Mouse (Mus musculus) mature B cell (primary cell): Measurements from ENCODE around the gene Daglb.

Source experiments
- in situ Hi-C: fragments of 300-500 bp; cut with MboI; formaldehyde crosslinking; loops from 2 replicates; pipeline ENCODE4 v1.14.3; 2019

The Daglb gene

DNA sequence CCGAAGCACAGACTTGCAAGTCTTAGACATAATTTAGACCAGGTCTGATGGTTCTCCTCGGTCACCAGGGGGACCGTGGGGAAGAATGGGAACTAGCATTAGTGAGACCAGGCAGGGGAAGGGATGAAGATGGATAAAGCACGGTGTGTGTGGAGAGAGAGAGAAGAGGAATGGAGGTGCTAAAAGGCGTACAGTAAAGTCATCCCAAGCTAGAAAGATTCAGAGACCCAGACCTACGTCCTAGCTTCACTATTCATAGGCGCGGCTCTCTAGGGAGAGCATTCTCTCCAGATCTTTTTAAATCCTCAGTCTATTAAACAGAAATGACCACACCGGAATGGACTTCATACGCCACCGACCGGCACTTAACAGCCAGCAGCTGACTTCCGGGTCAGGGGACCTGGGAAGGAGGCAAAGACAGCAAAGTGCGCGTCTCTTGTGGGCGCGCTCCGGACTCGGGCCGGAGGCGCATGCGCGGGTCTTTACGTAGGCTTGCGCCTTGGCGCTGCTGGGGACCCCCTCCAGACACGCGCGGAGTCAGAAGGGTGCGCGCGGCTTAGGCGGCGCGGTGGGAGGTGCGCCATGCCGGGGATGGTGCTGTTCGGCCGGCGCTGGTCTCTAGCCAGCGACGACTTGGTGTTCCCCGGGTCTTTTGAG, at the start of gene Daglb:
Gene Daglb (plus strand): TSS at position 485 of the 657 bp plus-strand sequence.
- in situ Hi-C loops: no loop called here

DNA sequence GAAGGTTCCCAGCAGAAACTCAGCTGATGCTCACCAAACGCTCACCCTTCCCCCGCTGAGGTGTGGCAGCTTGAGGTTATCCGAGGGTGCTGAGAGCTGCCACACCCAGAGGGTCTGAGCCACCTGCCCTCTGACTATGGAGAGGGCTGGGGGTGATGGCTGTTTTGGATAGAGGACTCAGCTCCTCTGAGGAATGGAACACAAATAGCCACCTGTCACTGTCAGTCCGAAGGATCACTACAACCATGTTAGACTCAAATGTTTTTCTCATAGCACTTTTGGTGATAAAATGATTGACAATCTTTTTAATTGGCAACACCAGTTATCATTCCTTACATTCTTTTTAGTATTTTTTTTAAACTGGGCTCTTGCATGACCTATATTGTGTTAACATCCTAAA, 42.9 kb upstream of the Daglb start:
- in situ Hi-C loops: no loop called here

DNA sequence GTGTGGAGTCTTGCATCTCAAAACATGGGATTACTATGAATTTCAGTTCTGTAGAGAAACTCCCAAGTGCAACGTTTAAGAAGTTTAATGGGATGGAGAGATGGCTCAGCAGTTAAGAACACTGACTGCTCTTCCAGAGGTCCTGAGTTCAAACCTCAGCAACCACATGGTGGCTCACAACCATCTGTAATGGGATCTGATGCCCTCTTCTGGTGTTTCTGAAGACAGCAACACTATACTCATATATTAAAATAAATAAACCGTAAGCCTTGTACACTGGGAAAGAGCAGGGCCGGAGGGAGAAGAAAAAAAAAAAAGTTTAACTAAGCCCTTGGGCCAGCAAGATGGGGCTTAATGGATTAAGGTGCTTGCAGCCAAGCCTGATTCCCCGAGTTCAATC, 41.4 kb upstream of the Daglb start:
- in situ Hi-C loops: no loop called here

DNA sequence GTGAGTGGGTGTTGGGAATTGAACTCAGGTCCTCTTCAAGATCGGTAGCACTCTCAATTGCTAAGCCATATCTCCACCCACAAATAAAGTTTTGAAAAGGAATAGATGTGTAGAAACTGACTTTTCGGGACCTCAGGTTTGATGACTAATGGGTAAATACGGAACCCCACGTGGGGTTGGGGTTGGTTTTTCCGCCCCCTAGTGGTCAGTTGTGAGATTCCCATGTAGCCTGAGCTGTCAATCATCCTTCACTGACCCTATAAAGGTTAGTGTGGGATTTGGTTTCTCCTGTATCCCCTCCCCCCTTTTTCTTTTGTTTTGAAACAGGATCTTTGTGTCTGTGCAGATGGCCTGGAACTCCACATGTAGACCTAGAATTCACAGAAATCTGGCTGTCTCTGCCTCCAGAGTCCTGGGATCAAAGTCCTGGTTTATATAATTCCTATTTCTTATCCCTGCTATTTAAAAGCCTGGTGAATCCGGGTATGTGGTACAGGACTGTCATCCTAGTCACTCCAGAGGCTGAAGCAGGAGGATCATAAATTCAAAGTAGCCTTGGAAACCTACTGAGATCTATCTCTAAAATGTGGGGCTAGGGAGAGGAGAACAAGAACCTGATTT, 40.4 kb upstream of the Daglb start:
- in situ Hi-C loops: no loop called here

DNA sequence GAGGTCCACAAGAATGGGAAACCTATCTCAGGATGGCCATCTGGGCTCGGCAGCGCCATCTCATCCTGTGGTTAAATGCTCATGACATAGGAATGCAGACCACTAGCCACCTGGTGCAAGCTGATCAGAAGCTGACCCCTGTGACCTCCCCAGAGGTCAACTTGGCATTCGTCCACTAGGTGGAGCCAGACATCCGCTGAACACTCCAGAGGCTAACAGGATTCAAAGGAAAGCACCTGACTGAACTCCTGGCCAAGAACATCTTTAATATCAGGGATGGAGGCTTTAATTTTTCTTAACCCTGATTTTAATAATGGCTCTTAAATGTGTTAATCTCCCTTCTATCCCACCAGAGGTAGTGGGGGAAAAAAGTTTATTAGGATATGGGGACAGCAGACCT, 30.0 kb upstream of the Daglb start:
- in situ Hi-C loops: no loop called here

DNA sequence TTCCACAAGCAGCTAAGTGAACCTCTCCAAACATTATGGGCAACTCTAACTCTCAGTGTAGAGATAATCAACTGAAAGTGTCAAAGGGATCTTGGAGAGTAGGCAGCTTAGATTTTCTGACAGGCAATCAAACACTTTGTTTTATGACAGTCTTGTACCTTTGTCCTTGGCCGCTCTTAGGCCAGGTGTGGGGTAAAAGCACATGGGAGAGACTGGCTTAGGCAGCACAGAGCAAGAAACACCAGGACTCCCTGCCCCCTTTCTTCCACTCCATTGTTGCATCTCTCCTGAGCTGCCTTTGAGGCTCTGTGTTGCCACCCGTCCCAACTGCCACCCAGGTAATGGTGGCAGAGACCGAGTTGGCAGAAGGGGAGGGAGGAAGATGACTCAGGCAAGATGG, 23.1 kb upstream of the Daglb start:
- in situ Hi-C loops: no loop called here

DNA sequence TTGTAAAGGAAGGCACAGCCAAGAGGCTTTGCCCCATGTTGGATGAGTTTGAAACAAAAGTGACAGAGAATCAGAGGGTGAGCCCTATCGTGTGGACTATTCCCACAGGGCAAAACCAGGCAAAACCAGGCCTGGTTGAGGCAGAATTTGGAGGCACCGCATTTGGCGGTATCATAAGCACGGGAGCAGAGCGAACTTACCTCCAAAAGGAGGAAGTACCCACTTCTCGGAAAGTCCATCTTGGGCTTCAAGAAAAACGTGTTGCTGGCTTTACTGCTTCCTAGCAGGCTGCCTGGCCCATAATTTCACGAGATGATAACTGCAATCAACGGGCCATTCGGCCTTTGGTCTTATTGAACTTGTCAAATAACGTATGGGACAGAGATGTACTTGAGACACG, 22.6 kb upstream of the Daglb start:
- in situ Hi-C loops: no loop called here

DNA sequence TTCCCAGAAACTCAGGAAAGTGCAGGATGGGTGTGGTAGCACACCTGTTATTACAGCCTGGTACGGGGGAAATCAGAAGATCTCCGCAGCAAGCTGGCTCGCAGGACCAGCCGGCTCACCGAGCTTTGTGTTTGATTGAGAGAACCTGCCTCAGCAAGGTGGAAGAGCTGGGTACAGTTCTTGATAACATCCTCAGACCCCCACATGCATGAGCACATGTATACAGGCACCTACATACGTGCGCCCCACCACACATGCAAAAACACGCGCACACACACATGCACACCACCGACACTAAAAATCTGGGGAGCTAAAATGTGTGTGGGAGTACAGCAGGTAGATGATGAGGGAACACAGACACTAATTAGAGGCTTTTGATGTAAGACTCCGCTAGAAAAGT, 713 bp upstream of the Daglb start:
- in situ Hi-C loops: no loop called here

DNA sequence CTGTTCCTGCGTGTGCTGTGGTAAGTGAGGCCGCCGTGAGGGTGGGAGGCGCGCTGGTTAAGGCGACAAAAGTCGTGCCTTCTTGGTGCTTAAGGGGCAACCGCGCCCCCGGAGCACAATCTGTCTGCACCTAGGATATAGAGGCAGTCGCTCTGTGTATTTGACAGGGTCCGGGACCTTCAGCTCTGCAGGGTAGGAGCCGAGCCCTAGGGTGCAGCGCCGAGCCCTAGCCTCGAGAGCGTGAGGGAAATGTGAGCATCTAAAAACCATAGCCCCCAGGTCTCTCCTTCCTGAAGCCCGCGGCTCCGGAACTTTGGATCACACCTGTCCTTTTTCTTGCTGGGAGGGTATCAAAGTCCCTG, 354 bp downstream of the Daglb start:
- in situ Hi-C loops: no loop called here

DNA sequence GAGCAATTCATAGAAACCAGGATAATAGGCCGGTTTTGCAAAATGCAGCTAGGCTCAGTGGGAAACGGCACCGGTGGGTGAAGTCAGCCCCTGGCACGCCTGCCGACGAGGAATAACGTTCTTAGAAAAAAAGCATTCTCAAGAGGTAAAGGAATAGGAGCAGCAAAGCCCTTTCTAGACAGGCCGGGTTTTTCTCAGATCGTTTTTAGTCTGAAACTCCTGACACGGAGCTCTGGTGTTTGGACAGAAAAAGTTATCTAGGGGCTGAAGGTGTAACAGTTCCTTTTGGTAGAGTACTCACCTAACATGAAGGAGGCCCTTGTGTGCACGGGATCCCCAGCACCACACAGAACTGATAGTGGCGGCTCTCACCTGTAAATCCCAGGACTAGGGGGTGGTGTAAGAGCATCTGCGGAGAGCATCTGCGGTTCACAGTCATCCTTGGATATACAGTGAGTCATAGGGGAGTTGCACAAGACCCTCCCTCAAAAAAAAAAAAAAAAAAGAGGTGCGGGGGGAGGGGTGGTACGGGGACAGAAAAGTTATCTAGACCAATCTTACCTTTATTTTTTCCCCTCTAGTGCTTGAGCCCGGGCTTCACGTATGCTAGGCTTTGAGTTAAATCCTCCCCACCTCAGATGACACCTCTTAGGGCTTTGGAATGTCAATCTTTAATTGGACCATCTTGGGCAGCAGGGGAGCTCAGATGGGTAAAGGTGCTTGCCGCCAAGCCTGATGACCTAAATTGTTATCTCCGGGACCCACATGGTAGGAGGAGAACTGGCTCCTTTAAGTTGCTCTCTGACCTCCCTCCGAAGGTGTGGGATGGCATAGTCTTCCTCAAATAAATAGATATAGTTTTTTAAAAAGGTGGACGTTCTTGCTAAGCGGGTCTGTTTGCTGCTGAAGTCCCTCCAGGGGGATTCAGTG, 1.0 kb downstream of the Daglb start:
- in situ Hi-C loops: no loop called here

DNA sequence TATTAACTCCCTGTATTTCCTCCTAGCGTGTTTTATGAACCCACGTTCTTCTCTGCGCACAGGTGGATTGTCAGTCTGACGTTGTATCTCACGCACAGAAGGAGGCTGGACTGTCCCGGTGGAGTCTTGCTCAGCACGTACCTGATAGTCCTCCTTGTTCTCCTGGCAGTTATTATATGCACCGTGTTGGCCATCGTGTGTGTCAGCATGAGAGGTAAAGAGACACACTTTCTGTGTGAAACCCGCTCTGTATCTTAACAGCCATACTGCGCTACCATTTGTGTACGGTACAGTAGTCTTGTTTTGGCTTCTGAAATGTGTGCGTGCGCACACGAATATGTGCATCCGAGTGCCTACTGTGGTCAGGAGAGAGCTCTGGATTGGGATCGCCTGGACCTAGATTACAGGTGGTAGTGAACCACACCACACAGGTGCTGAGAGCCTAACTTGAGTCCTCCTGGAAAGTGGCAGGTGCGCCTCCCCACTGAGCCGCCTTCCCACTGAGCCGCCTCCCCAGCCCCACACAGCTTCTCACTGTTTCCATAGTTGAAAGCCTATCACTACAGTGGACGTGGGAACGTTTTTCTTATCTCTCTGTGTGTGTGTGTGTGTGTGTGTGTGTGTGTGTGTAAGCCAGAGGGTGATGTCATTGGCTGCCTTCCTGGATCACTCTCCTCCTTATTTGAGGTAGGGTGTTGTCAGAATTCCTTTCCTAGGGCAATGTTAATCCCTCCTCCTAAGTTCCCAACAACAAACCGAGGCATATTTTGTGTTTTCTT, 2.7 kb downstream of the Daglb start:
- in situ Hi-C loops: no loop called here

DNA sequence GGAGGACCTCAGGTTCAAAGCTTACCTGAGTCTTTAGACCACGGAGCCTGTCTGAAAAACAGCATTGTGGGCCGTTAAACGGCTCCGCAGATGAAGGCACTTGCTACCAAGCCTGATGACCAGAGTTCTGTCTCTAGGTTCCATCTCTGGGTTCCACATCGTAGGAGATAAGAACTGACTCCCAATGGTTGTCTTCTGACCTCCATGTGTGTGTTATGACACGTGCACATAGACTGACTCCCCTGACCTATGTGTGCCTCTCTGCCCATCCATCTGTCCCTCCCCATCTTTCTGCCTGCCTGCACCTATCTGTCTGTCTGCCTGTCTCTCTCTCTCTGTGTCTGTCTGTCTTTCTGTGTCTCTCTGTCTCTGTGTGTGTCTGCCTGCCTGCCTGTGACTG, 3.5 kb downstream of the Daglb start:
- in situ Hi-C loops: no loop called here

DNA sequence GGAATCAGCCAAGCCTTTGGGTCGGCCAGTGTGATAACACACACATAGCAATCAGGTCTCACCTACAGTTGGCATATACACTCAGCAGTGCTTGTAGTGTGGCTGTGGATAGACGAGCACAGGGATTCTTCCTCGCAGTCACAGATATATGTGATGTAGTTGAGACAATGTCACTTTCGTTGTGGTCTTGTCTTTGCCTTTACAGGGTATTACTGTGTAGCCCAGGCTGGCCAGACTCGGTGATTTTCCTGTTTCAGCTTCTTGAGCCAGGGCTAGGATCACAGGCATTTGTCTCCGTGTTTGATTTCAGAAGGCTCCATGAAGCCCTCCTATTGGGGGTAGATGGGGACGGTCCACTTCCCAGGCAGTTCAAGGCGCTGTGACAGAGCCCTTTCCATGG, 5.2 kb downstream of the Daglb start:
- in situ Hi-C loops: no loop called here

DNA sequence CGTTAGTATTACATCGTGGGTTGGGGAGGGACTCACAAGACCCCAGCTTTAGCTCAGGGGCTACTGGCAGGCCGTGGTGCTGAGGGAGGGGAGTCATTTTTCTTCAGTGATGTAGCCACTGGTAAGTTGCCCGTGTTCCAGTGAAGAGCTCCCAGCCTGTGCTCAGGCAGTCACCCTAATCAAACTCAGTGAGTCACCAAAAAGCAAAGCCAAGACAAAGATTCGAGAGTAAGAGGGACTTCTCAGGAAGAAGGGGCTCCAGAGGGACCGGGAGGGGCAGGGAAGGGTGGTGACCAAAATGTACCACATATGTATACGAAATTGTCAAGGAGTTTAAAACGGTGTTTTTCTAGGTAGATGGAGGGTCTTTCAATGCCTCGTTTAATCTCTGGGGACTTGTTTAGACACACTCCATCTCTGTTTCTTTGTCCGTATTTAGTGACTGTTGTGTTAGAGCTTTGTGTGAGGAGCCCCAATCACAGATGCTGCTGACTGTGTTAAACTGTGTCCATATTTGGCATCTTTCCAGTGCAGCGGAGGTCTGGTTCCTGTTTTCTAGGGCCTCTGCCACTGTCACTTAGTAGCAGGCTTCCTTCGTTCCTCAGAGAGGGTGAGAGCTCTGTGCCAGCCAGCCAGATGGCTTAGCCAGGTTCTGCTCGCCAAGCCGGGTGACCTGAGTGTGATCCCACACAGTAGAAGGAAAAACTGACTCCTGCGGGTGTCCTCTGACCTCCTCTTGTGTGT, 6.2 kb downstream of the Daglb start:
- in situ Hi-C loops: no loop called here

DNA sequence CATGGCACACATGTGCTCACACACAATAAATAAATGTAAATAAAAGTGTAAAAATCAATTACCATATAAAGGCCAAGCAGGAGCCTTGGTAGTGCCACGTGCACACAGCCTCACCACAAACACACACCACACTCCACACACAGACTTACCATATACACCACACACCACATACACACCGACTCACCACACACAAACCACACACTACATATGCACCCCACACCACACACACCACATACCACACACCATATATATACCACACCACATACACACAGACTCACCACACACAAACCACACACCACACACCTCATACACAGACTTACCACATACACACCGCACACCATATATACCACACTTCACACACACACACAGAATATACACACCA, 6.8 kb downstream of the Daglb start:
- in situ Hi-C loops: no loop called here

DNA sequence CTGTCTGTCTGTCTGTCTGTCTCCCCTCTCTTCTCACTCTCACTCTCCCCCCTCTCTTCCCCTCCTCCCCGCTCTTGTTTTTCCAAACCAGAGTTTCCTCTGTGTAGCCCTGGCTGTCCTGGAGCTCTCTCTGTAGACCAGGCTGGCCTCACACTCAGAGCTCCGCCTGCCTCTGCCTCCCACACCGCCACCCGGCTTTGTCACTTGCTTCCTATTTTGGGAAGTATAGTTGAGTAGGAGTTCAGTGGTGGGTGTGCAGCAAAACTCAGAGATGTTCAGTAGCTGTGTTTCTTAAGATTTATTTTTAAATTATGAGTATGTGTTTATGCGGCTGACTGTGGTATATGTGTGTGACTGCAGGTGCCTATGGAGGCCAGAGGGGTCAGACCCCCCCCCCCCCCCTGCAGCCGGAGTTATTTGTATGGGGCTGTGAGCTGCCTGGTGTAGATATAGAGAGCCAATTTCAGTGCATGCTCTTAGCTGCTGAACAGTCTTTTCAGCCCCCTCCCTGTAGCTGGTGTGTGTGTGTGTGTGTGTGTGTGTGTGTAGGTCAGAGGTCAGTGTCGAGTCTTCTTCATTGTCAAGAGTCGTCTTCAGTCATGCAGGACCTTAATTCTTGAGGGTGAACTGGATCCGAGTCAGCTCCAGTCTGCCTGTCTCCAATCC, 7.7 kb downstream of the Daglb start:
- in situ Hi-C loops: no loop called here

DNA sequence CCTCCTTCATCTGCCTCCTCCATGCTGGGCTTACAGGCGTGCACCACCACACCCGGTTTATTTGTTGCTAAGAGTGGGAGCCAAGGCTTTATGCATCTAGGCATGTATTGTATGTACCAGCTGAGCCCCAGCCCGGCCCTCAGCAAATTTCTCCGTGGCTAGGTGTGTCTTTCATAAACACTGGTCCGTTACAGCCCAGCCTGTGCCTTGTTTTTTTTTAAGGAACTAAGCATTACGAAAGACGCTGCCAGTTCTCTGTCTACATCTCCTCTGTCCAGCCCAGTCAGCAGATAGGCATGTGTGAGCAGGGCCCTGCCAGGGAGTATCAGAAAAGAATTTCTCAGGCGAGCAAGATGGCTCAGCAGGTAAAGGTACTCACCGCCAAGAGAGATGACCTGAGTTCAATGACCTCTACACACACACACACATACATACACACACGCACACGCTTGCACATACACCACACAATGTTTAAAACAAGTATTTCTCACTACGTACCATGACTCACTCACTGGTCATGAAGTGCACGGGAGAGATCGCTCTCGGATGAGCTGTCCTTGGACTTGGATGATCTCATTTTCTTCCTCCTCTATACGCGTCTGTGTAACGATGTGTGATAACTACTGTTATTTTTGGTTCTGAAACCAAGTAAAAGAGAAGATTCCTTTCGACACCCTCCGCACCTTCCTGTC, 10.9 kb downstream of the Daglb start:
- in situ Hi-C loops: no loop called here

DNA sequence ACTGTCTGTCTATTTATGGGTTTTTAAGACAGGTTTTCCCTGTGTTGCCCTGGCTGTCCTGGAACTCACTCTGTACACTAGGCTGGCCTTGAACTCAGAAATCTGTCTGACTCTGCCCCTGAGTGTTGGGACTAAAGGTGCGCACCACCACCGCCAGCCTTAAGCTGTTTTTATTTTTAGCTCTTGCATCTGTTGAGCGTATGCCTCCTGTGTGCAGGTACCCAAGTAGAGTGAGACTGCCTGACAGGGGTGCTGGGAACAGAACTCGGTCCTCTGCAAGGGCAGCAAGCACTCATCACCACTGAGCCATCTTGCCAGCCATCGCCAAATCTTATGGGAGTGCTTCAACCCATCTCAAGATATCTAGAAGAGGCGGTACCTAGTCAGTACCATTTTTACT, 11.6 kb downstream of the Daglb start:
- in situ Hi-C loops: no loop called here

DNA sequence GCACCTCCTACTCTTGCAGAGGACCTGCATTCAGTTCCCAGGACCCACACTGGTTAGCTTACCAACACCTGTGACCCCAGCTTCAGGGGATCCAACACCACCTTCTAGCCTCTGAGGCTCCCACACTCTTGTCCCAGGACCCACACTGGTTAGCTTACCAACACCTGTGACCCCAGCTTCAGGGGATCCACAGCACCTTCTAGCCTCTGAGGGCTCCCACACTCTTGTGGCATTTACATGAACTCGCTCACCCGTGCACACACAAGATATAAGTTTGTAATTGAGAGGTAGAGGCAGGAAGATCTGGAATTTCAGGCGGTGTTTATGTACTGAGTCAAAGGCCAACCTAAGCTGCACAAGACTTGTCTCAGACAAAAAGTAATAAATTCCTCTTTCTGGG, 13.5 kb downstream of the Daglb start:
- in situ Hi-C loops: no loop called here

DNA sequence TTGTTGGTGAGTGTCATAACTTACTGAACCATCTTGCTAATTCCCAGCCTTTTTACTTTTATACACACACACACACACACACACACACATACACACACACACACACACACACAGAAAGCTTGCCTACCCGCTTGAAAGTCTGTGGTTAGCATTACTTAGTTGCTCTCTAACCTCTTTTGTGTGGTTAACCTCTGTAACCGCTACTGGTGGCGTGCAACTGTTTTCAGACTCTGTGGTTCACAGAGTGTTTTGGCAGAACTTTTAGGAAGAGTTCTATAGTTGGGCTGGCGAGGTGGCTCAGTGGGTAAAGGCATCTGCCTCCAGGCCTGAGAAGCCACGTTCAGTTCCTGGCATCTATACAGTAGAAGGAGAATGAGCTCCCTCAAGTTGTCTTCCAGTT, 20.6 kb downstream of the Daglb start:
- in situ Hi-C loops: no loop called here
